Mouse (Mus musculus): ENCODE measurements at regions not wholly inside any gene's neighbourhood (a gene's known extent, or its start where the extent isn't known, plus 50 kb on each side); places are given as distances from the start of the nearest gene placed in this dataset.

DNA sequence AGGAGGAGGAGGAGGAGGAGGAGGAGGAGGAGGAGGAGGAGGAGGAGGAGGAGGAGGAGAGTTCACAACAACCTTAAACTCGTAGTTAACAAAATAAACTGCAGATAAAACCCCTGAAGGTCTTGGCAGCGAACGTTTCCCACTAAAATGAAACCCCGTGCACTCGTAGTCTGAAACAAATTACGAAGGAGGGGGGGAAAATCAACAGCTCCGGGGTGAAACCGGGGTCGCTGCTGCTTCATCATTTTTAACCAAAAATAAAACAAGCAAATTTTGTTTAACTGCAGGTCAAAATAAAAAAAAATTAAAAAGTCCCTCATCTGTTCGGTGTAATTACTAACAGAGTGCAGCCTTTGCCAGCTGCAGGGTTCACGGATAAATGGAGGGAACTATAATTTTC lies 456.5 kb upstream of the Nr2f2 start:
- no peak for TF ChIP-seq GATA1 (IDR thresholded peaks at IDR 0.05; ENCODE audit: borderline replicate concordance, low read length)
- no peak for TF ChIP-seq FLI1 (IDR thresholded peaks at IDR 0.05; ENCODE audit: low read length)

Data from megakaryocyte, embryonic 14.5 days (primary cell).